Mouse (Mus musculus) kidney, adult 9 months (tissue): ENCODE data around the gene Cfl1.

Experiments
- DNase-seq: peaks from one replicate; pipeline ENCODE4 v3.0.0; 2022

Gene Cfl1

DNA sequence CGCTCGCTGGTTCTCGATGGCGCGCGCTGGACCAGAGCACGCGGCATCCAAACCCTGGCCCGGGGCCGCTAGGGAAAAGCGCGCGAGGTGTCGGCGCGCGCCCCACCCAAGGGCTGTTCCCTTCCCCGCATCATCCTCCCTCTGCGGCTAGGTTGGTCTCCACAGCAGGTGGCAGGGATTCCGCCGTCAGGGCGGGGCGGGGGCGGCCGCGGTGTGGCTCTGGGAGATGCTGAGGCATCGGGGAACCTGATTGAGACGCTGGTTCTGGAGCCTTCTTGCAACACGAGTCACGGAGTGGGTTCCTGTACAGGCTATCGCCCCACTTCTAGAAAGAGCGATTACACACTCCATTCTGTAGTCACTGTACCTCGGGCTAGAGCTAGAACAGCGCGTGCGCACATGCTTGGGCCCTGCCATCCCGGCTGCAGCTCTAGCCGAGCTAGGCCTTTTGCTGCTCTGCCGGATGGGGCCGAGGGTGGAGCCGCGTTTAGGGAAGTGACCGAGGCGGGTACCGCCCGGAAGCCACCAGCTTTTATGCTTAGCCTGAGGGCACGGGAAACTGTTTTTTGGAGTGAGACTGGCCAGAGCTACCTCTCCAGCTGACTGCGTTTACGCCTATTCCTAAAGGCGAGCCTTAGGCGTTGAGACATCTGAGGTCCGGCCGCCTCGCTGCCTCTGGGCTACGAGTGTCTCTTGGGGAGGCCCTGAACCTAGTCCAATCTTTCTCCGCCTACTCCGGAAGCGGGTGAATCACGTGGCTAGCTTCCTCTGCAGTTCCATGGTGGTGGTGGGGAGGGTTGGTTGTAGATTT lies 848 bp downstream of the Cfl1 start:
- DNase-seq = peak; percentile 92

DNA sequence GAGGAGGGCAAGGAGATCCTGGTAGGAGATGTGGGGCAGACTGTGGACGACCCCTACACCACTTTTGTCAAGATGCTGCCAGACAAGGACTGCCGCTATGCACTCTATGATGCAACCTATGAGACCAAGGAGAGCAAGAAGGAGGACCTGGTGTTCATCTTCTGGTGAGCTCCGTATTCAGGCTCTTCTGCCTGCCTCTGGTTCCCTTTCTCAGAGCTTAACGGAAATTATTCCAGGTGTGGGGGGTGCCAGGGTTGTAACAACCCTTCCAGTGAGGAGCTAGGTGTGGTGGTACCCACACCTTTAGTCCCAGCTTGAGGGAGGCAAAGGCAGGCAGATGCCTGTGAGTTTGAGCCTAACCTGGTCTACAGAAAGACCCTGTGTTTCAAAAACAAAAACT lies 2.4 kb downstream of the Cfl1 start:
- DNase-seq = no peak

DNA sequence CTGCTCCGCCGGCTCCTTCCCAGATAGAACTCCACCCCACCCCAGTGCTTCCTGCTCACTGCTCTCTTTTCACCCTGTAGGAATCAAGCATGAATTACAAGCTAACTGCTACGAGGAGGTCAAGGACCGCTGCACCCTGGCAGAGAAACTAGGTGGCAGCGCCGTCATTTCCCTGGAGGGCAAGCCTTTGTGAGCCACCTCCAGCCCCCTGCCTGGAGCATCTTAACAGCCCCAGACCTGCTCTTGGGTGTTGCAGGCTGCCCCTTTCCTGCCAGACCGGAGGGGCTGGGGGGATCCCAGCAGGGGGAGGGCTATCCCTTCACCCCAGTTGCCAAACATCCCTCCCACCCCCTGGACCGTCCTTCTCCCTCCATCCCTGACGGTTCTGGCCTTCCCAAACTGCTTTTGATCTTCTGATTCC lies 3.1 kb downstream of the Cfl1 start:
- peak; percentile 61 for DNase-seq

DNA sequence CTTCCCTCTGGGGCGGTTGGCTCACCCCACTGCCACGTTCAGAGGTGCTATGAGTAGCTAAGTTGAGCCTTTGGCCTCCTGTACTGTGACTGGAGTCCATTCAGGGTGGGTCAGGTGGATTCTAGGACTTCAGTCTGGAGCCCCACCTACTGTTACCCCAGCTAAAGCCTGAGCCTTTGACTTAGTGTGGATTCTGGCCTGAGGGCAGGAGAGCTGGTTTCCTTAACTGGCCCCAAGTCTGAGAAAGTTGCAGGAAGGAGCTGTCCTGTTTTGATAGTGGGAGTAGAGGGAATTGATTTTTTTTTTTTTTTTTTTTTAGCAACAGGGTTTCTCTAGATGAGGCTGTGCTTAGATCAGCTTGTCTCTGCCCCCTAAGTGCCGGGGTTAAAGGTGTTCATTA lies 4.1 kb downstream of the Cfl1 start:
- DNase-seq = peak; percentile 77

- DNase-seq = no peak
Observed at GRCm38 (mm10) chr19:5495353-5496051, 5.2 kb downstream of the Cfl1 start.

- DNase-seq = peak; percentile 17
Observed at GRCm38 (mm10) chr19:5496052-5496370, 5.8 kb downstream of the Cfl1 start.

DNA sequence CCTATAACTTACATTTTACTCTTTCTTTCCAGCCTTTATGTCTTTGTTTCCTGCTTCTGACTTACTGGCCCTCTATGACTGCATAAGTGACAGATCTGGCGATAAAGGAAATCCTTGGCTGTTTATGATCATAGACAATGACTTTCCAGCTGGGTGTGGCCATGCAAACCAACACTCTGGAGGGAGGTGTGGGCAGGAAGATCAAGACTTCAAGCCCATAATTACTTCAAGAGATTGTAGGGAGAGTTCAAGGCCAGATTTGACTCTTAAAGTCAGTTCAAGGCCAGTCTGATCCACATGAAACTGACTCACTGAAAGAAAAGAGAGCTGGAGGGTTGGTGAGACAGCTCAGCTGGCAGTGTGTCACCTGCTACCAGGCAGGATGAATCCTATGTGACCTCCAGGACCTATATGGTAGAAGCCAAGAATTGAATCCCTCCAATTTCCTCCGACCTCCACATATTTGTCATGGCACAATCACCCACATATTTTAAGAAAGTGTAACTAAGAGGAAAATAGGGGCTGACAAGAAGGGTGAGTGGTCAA lies 10.1 kb downstream of the Cfl1 start:
- no peak for DNase-seq

- no peak for DNase-seq
Observed at GRCm38 (mm10) chr19:5503687-5504086, 13.4 kb downstream of the Cfl1 start, which contains the start of gene 1700020D05Rik. TSS of gene 1700020D05Rik (minus strand) at chr19:5503787.

GRCm38 (mm10) chr19:5510031-5511026 lies 20.1 kb downstream of the Cfl1 start, which contains the start of gene Snx32:
TSS of gene Snx32 (minus strand) at chr19:5510538.
- DNase-seq = peak; percentile 99

DNA sequence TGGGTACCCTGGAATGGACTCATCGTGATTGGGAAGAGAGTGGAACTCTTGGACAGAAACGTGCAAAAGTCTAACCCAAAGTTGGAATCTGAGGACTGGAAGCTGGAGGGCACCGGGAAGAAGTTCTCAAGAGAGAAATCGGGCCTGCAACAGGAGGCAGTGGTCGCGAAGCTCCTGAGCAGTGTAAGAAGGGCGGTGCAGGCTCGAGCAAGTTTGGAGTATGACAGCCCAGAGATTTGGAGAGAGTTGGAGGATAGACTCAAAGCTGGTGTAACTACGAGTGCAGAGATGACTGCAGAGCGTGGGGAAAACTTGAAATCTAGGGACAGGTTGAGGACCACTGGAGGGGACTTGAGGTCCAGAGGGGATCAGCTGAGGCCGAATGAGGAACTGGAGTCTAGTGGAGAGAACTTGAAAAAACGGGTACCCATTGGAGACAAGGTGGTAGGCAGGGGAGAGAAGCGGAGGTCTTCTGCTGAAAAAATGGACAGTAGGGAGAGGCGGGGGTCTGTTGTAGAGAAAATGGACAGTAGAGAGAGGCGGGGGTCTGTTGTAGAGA lies 20.9 kb downstream of the Cfl1 start:
- no peak for DNase-seq

- DNase-seq = no peak
Observed at GRCm38 (mm10) chr19:5512091-5513004, 22.1 kb downstream of the Cfl1 start.

DNA sequence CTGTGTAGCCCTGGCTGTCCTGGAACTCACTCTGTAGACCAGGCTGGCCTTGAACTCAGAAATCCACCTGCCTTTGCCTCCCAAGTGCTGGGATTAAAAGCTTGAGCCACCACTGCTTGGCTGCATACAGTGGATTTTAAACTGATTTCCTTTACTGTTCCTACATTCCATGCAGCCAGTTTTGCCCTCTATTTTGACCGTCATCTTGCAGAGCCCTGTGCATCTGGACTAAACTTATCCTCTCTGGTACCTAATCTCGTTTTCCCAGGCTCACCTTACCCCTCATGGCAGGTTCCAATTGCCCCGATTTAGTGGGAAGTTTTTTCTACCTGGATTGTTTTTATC lies 22.7 kb downstream of the Cfl1 start:
- DNase-seq = no peak

DNA sequence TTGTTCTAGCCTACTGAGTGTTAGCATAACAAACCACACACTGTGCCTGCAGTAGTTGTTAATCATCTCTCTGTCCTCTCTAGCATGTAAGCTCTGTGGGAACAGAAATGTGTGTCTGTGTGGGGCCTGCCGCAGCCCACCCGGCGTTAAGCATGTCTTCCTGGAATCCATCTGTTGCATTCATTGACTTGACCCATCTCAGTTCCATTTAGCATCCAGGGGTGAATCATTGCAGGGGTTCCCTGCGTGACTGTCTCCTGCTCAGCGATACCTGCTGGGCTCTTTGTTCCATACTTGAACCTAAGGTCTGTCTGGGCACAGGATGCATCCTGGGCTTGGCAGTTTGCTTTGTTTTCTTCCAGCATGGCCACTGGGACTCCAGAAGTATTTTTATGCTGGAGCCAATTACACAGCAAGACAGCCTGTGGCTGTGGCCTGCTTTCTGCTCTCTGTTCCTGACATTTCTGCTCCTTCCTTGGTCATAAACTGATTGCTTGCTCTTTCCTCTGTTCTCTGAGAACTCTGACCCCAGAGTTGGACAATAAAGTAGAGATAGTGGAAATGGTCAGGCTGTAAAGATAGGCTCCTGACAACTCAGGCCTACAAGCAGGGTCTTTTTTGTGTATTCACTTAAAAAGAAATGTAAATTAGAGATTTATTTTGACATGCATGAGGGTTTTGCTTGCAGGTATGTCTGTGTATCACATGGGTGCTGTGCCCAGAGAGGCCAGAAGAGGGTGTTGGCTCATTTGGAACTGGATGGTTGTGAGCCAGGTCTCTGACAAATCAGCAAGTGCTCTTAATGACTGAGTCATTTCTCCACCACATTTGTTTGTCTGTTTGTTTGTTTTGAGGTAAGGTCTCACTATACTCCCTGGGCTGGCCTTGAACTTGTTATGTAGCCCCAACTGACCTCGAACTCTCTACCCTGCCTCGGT lies 25.9 kb downstream of the Cfl1 start:
- peak; percentile 34 for DNase-seq

- DNase-seq = no peak
Observed at GRCm38 (mm10) chr19:5516906-5517505, 26.8 kb downstream of the Cfl1 start.

- DNase-seq = peak; percentile 50
Observed at GRCm38 (mm10) chr19:5518721-5519120, 28.5 kb downstream of the Cfl1 start.

GRCm38 (mm10) chr19:5525204-5525603 lies 34.9 kb downstream of the Cfl1 start:
- no peak for DNase-seq

GRCm38 (mm10) chr19:5529325-5530137 lies 39.3 kb downstream of the Cfl1 start:
- DNase-seq = peak; percentile 99

DNA sequence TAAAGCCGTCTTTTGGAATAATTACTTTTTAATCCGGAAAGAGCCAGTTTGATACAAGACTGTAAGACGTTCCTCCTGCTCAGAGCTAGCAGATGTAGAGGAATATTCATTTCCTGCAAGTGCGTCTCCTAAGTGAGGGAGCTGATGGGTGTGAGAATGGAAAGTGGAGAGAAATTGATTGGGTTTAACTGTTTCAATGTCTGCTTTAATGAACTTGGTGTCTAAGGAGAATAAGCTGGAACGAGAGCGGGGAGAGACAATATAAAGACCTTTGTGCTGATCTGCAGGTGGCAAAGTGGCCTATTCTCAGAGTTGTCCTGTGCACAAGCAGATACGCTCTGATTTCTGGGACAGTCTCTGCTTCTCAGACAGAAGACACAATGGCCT lies 39.9 kb downstream of the Cfl1 start:
- DNase-seq = no peak

DNA sequence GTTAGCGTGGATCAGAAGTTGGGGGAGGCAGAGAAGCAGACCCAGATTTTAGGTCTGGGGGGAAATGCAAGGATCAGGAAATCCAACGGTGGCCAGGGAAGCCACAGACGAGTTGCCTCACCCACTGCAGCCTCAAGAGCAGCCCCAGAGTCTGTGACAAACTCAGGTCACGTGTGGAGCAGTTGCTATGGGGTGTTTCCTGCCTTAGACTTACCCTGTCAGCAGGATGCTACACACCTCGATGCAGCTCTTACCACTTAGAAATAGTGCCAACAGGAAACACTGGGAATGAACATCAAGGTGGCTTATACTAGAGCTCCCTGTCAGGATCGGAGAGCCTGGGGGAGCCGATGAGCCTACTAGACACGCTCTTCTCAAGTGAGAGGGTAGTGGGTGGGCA lies 42.3 kb downstream of the Cfl1 start:
- no peak for DNase-seq
